Mouse (Mus musculus): ENCODE data around the gene Sertad2. TPM values are rescaled to one million over a fixed set of nuclear protein-coding genes. Genes with fewer than 3 reads are reported as not detected.

Gene Sertad2
- polyA plus RNA-seq, 1 experiment from 2014 or later, result 29.8 TPM

DNA sequence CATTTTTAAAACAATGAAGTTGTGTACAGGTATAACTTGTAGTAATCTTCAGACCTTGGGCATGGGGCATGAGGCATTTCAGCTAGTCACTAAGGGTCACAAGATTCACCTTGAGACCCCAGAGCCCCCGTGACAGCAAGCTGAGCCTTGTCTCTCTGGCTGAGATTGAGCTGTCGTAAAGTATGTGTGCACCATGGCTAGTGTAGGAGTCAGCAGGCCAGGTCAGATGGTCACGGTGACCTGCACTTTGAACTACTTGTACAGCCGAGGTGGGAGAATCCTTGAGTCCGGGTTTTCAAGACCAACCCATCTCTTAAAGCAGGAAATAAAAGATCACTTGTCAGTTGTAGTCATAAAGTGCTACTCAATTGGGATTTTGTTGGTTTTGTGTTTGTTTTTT lies 100.1 kb downstream of the Sertad2 start:
- no peaks in the 10 kb centered on the region for H3K9me3 ChIP-seq (ENCODE audit: control insufficient read depth, low read length)
- ATAC-seq (ENCODE audit: low FRiP score, low TSS enrichment) (no peak), DNase-seq (no peak)
- peaks cover 2% of the 10 kb centered on the region; the same call in 1 of the 2 replicates for H3K36me3 ChIP-seq (ENCODE audit: control insufficient read depth, insufficient read depth, low read length)
- no peak overlapping the region for H3K9ac ChIP-seq (replicated peaks; ENCODE audit: low read length)
- H3K27ac ChIP-seq (replicated peaks; ENCODE audit: low read depth, low read length), result no peak overlapping the region
- no peak overlapping the region for H3K4me2 ChIP-seq (ENCODE audit: low read length)
- no peak overlapping the region for H3K4me3 ChIP-seq (replicated peaks; ENCODE audit: low read depth, low read length)
- peaks cover 42% of the 10 kb centered on the region for H3K4me1 ChIP-seq (ENCODE audit: control insufficient read depth, insufficient read depth, low read length)
- no peaks in the 10 kb centered on the region for H3K27me3 ChIP-seq (ENCODE audit: control insufficient read depth, insufficient read depth, low read length)
- WGBS, result 65% methylated on average over 5 of the region's 5 CpGs

- peaks cover 43% of the 10 kb centered on the region for H3K4me1 ChIP-seq (ENCODE audit: control insufficient read depth, insufficient read depth, low read length)
- H3K9me3 ChIP-seq (ENCODE audit: control insufficient read depth, low read length), result no peaks in the 10 kb centered on the region
- H3K27me3 ChIP-seq (ENCODE audit: control insufficient read depth, insufficient read depth, low read length), result no peaks in the 10 kb centered on the region
- H3K4me2 ChIP-seq (ENCODE audit: low read length), result no peak overlapping the region
- no peak overlapping the region for H3K4me3 ChIP-seq (replicated peaks; ENCODE audit: low read depth, low read length)
- WGBS, result 73% methylated on average over 1 of the region's 1 CpGs
- no peak overlapping the region for H3K27ac ChIP-seq (replicated peaks; ENCODE audit: low read depth, low read length)
- DNase-seq, result no peak
- H3K36me3 ChIP-seq (ENCODE audit: control insufficient read depth, insufficient read depth, low read length), result peaks cover 3% of the 10 kb centered on the region; the same call in 1 of the 2 replicates
- no peak for ATAC-seq (ENCODE audit: low FRiP score, low TSS enrichment)
- no peak overlapping the region for H3K9ac ChIP-seq (replicated peaks; ENCODE audit: low read length)
These were observed 101.1 kb downstream of the Sertad2 start for GRCm38 (mm10) chr11:20644166-20644565.

- no peaks in the 10 kb centered on the region for H3K27me3 ChIP-seq (ENCODE audit: control insufficient read depth, insufficient read depth, low read length)
- H3K4me2 ChIP-seq (ENCODE audit: low read length), result no peak overlapping the region
- H3K27ac ChIP-seq (replicated peaks; ENCODE audit: low read depth, low read length), result no peak overlapping the region
- H3K4me1 ChIP-seq (ENCODE audit: control insufficient read depth, insufficient read depth, low read length), result peaks cover 39% of the 10 kb centered on the region
- no peaks in the 10 kb centered on the region for H3K9me3 ChIP-seq (ENCODE audit: control insufficient read depth, low read length)
- ATAC-seq (ENCODE audit: low FRiP score, low TSS enrichment), result no peak
- WGBS, result 42% methylated on average over 6 of the region's 6 CpGs
- no peak overlapping the region for H3K9ac ChIP-seq (replicated peaks; ENCODE audit: low read length)
- peaks cover 3% of the 10 kb centered on the region; the same call in 1 of the 2 replicates for H3K36me3 ChIP-seq (ENCODE audit: control insufficient read depth, insufficient read depth, low read length)
- H3K4me3 ChIP-seq (replicated peaks; ENCODE audit: low read depth, low read length), result no peak overlapping the region
- no peak for DNase-seq
These were observed 101.8 kb downstream of the Sertad2 start for GRCm38 (mm10) chr11:20644872-20645271.

GRCm38 (mm10) chr11:20645521-20645920 lies 102.5 kb downstream of the Sertad2 start:
- Histone ChIP-seq H3K9ac (replicated peaks; ENCODE audit: low read length) (no peak overlapping the region), H3K4me3 (replicated peaks; ENCODE audit: low read depth, low read length) (no peak overlapping the region), H3K9me3 (ENCODE audit: control insufficient read depth, low read length) (no peaks in the 10 kb centered on the region), H3K4me2 (ENCODE audit: low read length) (no peak overlapping the region), H3K36me3 (ENCODE audit: control insufficient read depth, insufficient read depth, low read length) (peaks cover 3% of the 10 kb centered on the region; the same call in 1 of the 2 replicates), H3K27ac (replicated peaks; ENCODE audit: low read depth, low read length) (no peak overlapping the region), H3K27me3 (ENCODE audit: control insufficient read depth, insufficient read depth, low read length) (no peaks in the 10 kb centered on the region), H3K4me1 (ENCODE audit: control insufficient read depth, insufficient read depth, low read length) (peaks cover 38% of the 10 kb centered on the region)
- ATAC-seq (ENCODE audit: low FRiP score, low TSS enrichment), result no peak
- WGBS, result 70% methylated on average over 3 of the region's 3 CpGs
- no peak for DNase-seq

GRCm38 (mm10) chr11:20646142-20646541 lies 103.1 kb downstream of the Sertad2 start:
- Histone ChIP-seq H3K36me3 (ENCODE audit: control insufficient read depth, insufficient read depth, low read length) (peaks cover 3% of the 10 kb centered on the region; the same call in 1 of the 2 replicates), H3K9me3 (ENCODE audit: control insufficient read depth, low read length) (no peaks in the 10 kb centered on the region), H3K27ac (replicated peaks; ENCODE audit: low read depth, low read length) (no peak overlapping the region), H3K4me1 (ENCODE audit: control insufficient read depth, insufficient read depth, low read length) (peaks cover 38% of the 10 kb centered on the region), H3K4me2 (ENCODE audit: low read length) (no peak overlapping the region), H3K4me3 (replicated peaks; ENCODE audit: low read depth, low read length) (no peak overlapping the region), H3K27me3 (ENCODE audit: control insufficient read depth, insufficient read depth, low read length) (no peaks in the 10 kb centered on the region), H3K9ac (replicated peaks; ENCODE audit: low read length) (no peak overlapping the region; the same call in 1 of the 2 replicates)
- no peak for ATAC-seq (ENCODE audit: low FRiP score, low TSS enrichment)
- DNase-seq, result no peak
- WGBS, result 35% methylated on average over 6 of the region's 6 CpGs

DNA sequence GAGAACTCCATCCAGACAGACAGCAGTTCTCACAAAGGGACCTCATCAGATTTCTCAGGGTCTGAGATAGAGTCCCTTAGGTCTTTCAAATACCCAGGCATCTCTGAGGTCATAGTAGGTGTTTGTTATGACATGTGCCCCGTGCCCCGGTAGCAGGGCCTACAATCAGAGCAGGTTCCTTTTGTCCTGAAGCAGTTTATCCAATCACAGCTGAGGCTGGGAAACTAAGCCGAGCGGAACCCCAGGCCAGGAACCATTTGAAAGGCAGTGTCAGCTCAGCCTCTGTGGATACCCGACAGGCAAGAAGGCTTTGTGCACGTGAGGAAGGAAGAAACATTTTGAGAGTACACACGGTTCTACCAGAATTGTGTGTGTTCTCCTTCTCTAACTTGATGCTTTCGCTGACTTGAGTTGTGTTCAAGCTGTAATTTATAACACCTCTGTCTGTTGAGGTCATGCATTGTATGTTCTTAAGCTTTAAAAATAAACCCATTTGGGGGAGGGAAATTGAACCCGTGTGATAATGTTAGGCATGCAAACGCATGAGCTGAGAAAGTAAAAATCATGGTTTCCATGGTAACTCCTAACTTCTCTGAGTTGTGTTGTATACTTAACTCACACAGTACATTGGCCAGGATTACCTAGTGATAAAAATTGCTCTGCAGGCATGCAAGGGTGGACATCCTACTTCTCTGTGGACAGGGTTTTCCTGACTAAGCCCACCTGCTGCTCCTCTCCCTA lies 104.1 kb downstream of the Sertad2 start:
- Histone ChIP-seq H3K9ac (replicated peaks; ENCODE audit: low read length) (no peak overlapping the region), H3K4me2 (ENCODE audit: low read length) (no peak overlapping the region), H3K4me3 (replicated peaks; ENCODE audit: low read depth, low read length) (no peak overlapping the region), H3K9me3 (ENCODE audit: control insufficient read depth, low read length) (no peaks in the 10 kb centered on the region), H3K36me3 (ENCODE audit: control insufficient read depth, insufficient read depth, low read length) (peaks cover 3% of the 10 kb centered on the region; the same call in 1 of the 2 replicates), H3K27me3 (ENCODE audit: control insufficient read depth, insufficient read depth, low read length) (no peaks in the 10 kb centered on the region), H3K27ac (replicated peaks; ENCODE audit: low read depth, low read length) (no peak overlapping the region), H3K4me1 (ENCODE audit: control insufficient read depth, insufficient read depth, low read length) (peaks cover 38% of the 10 kb centered on the region)
- WGBS, result 18% methylated on average over 10 of the region's 10 CpGs
- no peak for ATAC-seq (ENCODE audit: low FRiP score, low TSS enrichment)
- peak; percentile 54 for DNase-seq

- Histone ChIP-seq H3K27ac (replicated peaks; ENCODE audit: low read depth, low read length) (no peak overlapping the region), H3K4me3 (replicated peaks; ENCODE audit: low read depth, low read length) (no peak overlapping the region), H3K4me2 (ENCODE audit: low read length) (no peak overlapping the region), H3K9ac (replicated peaks; ENCODE audit: low read length) (no peak overlapping the region), H3K4me1 (ENCODE audit: control insufficient read depth, insufficient read depth, low read length) (peaks cover 38% of the 10 kb centered on the region), H3K27me3 (ENCODE audit: control insufficient read depth, insufficient read depth, low read length) (no peaks in the 10 kb centered on the region), H3K36me3 (ENCODE audit: control insufficient read depth, insufficient read depth, low read length) (peaks cover 3% of the 10 kb centered on the region; the same call in 1 of the 2 replicates), H3K9me3 (ENCODE audit: control insufficient read depth, low read length) (no peaks in the 10 kb centered on the region)
- ATAC-seq (ENCODE audit: low FRiP score, low TSS enrichment) (no peak), DNase-seq (no peak)
- 48% methylated on average over 19 of the region's 19 CpGs for WGBS
These were observed 105.0 kb downstream of the Sertad2 start for GRCm38 (mm10) chr11:20647902-20648625.

DNA sequence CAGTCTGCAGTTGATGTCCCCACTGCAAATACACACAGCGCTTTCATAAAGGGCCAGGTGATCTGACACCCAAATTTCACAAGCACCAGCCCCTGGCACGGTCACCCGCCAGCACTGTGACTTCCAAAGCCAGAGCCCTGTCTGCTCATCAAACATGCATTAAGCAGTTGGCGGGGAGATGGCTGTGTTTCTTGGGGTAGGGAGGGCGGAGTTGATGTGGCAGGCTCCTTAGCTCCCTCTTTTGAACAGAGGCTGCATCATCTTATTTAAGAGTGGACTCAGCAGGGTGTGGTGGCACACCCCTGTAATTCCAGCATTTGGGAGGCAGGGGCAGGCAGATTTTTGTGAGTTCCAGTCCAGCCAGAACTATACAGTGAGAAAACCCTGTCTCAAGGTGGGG lies 106.4 kb downstream of the Sertad2 start:
- Histone ChIP-seq H3K4me2 (ENCODE audit: low read length) (no peak overlapping the region), H3K9ac (replicated peaks; ENCODE audit: low read length) (no peak overlapping the region), H3K27me3 (ENCODE audit: control insufficient read depth, insufficient read depth, low read length) (no peaks in the 10 kb centered on the region), H3K27ac (replicated peaks; ENCODE audit: low read depth, low read length) (peak overlapping the region; percentile 57; the same call in 1 of the 2 replicates), H3K36me3 (ENCODE audit: control insufficient read depth, insufficient read depth, low read length) (peaks cover 3% of the 10 kb centered on the region; the same call in 1 of the 2 replicates), H3K4me3 (replicated peaks; ENCODE audit: low read depth, low read length) (no peak overlapping the region), H3K9me3 (ENCODE audit: control insufficient read depth, low read length) (no peaks in the 10 kb centered on the region), H3K4me1 (ENCODE audit: control insufficient read depth, insufficient read depth, low read length) (peaks cover 36% of the 10 kb centered on the region)
- 18% methylated on average over 5 of the region's 5 CpGs for WGBS
- ATAC-seq (ENCODE audit: low FRiP score, low TSS enrichment) (peak; percentile 61; the same call in 1 of the 2 replicates), DNase-seq (peak; percentile 67)
